Mouse (Mus musculus): ENCODE data around the gene Rd3l.
"Not testable (repeated sequence)": the region's sequence is repeated elsewhere in the genome, so short reads cannot be mapped to it uniquely, and the experiment has no call there.

The Rd3l gene

DNA sequence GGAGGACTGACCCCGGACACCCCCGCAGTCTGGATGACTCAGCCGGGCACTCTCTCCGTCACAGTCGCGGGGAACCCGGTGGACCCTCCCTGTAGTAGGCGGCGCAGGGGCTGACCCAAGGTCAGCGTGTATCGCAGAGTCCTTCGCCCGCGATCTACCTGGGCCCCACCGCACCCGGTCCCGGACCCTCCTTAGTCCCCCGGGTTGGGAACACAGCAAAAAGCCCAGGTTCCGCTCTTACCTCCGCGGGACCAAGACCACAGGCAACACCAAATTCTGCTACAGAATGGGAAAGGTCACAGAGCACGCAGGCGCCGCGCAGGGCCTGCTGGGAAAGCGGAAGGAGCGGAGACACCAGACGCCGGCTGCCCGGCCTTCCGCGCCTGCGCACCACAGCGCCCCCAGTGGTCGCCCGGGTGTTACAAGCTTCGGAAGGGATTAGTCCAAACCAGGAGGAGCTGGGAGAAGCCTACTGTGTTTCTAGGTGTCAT, 14.4 kb downstream of the Rd3l start, which contains the start of gene Atp5mpl:
Gene Atp5mpl (minus strand): TSS at position 295 of the 491 bp plus-strand sequence.
- in situ Hi-C loops (cut with MboI, MseI) = loop anchor here in 1 of 2 experiments (5.0 kb wide), 1 partner anchor 154 kb away; the partner anchor contains the start of genes Xrcc3 and Zfyve21

DNA sequence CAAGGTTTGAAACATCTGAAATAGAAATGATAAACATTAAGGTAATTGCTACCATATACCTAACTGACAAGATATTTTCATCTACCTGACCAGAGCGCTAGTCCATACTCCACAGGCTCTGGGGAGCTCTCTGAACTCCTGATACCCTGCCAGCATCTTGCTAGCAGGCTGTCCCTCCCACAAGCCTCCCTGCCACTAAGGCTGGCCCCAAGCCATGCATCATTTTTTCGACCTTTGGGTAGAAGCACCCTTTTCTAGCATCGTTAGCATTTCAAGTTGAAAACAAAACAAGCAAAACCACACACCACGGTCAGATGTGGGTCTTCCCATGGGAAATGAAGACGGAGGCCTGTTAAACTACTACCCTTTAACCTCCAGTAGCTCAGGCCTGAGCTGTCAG, 17.8 kb downstream of the Rd3l start:
- in situ Hi-C loops (cut with MboI, MseI) = no loop called here

DNA sequence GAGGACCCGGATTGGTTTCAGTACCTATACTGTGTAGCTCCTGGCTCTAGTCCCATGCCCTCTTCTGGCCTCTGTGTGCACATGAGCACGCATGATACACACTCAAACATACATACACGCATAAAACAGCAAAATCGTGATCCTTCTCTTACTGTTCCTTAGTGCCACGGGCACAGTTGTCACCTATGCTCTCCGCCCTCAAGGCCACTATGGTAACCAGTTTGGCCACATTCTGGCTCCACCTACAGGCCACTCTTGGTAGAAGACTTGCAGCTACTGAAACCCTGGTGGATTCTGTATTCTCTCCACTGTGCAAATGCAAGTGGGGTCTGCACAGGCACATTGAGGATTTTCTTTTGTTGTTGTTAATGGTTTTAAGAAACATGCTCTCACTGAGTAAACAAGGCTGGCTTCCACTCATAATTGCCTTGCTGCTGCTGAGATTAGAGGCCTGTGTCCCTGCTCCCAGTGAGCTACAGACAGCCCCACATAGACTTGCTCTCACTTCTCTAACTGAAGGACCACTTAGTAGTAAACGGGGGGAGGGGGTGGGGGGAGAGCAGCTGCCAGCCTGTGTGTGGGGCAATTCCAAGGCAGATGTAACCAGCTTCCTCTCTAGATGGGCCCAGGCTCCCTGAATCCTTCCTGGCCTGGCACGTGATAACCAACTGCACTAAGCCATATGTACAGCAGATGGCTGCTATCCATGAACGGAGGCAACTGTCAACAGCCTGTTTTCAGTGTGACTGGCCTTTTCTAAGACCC, 22.8 kb downstream of the Rd3l start:
- in situ Hi-C loops (cut with MboI, MseI) = no loop called here

DNA sequence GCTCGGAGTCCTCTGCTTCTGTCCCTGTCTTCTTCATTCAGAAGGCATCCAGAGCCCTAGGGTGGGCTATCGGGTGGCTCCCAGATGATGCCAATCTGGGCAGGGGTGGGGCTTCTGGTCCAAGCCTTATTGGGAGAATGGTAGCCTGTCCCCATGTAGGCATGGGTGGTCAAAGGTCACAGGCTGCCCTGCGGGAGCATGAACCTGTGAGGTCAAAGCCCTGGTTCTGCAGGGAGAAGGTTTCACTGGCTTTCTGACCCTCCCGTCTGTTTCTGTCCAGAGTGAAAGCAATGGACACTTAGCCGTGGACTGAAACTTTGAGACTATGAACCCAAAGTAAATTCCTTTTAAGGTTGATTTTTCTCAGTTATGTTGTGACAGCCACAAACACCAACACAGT, 24.9 kb downstream of the Rd3l start:
- in situ Hi-C loops (cut with MboI, MseI) = no loop called here

DNA sequence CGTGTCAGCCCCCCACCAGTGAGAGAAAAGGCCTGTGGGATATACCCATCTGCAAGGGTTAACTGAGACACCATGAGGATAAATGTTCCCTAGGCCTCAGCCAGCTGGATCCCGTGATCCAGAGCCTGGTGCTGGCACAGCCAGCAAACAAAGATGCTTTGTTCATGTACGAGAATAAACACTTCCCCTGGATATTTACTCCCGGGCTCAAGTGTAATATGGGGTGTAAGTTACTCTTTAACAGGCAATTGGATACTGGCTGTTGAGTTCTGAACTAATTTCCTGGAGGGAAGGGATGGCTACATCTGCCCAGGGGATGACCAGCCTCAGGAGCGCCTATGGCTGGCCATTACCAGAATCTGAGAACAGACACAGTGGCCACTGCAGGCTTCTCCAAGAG, 29.4 kb downstream of the Rd3l start:
- in situ Hi-C loops (cut with MboI, MseI) = loop anchor here in 1 of 2 experiments (5.0 kb wide), 1 partner anchor 74 kb away; no protein-coding TSS in a partner anchor

DNA sequence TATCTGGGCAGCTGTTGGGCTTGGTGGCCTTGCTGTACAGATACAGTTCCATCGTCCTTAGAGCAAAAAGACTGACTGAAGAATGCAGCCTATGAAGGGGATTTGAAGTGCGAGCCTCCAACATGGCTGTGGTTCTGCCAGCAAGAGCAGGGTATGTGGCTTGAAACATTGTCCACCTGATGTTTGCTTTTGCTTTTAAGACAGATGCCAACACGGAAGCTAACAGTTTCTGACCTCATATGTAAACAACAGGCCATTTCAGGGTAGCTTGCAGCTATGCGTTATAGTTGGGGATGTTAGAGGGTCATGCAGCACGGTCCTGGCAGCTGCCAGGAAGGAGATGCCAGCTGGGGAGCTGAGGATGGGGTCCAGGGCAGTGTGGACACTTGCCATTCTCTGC, 30.6 kb downstream of the Rd3l start:
- in situ Hi-C loops (cut with MboI, MseI) = loop anchor here in 1 of 2 experiments (5.0 kb wide), 1 partner anchor 73 kb away; no protein-coding TSS in a partner anchor

DNA sequence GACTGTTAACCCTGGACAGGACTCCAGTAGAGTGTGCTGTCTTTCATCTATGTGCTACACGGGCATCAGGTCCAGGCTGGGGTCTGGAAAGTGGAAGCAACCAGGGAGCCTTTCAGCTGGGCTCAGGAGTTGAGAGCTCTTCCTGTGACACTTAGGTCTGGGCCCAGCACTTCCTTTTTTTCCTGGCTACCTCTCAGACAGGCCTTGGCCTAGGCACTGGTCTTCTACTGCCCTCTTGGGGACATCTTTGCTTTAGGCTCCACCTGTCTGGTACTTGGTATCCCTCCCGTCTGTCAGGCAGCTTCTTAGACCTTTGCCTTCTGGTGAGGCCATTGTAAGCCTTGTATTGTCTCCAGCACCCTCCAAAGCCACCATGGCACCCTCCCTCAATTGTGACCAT, 34.4 kb downstream of the Rd3l start:
- in situ Hi-C loops (cut with MboI, MseI) = no loop called here

DNA sequence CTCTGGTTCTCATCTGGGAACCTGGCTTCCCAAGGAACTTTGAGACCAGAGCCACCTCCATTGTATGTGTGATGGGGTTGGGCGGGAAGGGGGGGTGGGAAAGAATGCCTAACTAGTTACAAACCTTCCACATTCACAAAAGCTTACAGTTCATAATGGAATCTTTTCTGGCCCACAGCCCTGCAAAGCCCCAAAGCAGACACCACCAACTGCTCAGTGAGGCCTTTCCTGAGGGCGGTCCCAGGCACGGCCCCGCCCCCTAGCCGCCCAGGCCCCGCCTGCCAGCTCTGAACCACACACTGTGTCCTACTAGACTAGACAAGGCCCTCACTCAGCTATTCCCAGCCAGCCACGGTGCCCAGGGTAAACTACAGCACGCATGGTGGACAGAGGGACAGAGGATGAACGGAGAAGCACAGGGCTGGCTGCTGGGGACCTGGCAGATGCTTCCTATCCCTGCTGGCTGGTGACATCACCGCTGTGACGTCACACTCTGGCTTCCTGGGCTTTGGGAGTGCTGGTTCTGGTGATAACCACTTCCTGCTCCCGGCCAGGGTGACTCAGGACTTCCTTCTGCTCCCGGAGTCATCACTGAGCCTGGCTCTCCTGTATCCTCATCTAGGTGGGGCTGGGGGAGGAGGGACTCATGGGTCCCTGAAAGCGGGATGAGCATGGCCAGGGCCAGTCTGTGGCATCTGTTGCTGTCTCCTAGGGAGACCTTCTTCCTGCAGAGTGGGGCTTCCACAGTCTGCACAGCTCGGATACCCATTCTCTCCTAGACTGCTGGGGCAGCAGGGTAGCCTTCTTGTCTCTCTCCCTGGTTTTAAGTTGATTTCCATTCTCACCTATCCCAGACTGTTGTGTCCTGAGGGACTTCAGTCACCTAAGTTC, 35.1 kb downstream of the Rd3l start:
- in situ Hi-C loops (cut with MboI, MseI) = not testable (repeated sequence)

DNA sequence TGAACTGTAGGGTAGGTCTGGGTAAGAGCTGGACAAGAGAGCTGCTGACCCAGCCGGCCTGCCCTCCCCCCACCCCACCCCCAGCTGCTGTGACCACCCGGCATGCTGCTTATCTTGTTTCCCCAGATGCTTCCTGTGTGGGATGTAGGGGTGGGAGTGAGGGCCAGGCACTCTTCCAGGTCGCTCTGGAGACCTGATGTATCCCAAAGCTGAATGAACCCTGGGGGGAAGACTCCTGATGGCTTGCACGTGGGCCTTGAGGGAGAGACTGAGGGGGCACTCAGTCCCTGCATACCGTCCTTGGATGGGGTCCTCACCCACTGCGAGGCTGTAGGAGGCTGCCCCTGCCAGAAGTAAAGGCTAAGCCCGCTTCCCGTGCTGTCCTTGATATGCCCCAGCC, 36.0 kb downstream of the Rd3l start:
- in situ Hi-C loops (cut with MboI, MseI) = no loop called here

DNA sequence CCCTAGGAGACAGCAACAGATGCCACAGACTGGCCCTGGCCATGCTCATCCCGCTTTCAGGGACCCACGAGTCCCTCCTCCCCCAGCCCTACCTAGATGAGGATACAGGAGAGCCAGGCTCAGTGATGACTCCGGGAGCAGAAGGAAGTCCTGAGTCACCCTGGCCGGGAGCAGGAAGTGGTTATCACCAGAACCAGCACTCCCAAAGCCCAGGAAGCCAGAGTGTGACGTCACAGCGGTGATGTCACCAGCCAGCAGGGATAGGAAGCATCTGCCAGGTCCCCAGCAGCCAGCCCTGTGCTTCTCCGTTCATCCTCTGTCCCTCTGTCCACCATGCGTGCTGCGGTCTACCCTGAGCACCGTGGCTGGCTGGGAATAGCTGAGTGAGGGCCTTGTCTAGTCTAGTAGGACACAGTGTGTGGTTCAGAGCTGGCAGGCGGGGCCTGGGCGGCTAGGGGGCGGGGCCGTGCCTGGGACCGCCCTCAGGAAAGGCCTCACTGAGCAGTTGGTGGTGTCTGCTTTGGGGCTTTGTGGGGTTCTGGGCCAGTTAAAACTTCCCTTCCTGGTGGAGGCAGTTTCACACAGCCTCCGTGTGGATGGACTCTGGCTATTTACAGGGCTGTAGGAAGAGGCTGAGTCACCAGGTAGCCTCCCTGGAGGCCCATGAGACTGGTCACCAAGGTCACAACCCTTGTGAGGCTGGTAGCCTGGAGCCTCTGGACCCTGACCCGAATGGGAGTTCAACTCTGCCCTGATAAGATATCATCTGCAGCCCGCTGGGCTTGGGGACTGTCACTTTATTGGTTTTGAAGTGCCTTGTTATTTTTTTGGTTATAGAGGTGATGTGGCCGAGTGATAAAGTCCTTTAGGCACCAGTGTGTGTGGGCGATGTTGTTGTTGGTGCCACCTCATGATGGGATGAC, 36.8 kb downstream of the Rd3l start:
- in situ Hi-C loops (cut with MboI, MseI) = not testable (repeated sequence)

DNA sequence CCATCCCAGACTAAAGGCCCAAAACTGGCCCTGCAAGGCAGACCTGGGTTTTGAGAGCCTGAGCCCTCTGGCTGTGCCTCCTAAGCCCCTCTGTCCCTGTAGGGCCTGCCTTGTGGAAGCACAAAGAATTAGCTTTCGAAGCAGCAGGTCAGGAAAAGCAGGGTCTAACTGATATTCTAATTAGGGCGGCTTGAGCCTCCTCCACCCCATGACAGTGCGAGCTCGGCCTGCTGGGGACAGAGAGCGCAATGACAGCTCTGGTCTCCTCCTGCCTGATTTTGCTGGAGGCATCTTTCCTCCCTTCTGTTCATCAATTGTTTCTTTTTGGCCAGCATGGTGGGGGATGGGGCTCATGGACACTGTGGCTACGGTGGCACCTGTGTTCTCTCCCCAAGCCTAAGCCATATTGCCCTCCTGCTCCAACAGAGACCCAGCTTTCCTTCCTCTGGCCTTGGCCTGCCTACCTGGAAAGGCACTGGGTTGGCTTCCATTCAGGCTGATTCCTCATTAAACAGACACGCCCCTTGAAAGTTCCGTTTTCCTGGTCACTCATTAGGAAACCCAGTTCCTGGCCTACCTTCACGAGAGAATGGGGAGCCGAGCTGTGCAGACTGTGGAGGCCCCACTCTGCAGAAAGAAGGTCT, 37.6 kb downstream of the Rd3l start:
- in situ Hi-C loops (cut with MboI, MseI) = no loop called here

DNA sequence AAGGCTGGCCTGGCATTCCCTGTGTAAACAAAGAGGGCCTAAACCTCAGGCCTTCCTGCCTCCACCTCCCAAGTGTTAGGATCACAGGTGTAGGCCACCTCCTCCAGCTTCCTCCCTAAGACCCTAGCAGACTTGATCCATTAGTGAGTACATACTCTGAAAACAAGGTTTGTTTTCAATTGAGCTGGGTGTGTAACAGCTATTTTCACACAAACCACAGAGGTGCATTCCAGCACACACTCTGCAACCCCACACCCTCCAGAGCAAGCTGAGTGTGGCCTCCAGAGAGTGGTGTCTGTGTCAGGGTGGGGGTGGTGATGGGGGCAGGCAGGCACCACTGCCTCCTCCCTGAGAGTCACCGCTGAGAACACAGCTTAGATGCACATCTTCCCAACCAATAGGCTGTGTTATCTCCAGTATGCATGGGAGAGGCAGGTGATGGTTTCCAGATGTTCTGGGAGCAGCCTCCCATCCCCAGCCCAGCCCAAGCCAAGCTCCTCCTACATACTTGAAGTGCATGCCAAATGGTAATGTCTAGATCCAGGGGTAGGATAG, 42.4 kb downstream of the Rd3l start:
- in situ Hi-C loops (cut with MboI, MseI) = no loop called here

DNA sequence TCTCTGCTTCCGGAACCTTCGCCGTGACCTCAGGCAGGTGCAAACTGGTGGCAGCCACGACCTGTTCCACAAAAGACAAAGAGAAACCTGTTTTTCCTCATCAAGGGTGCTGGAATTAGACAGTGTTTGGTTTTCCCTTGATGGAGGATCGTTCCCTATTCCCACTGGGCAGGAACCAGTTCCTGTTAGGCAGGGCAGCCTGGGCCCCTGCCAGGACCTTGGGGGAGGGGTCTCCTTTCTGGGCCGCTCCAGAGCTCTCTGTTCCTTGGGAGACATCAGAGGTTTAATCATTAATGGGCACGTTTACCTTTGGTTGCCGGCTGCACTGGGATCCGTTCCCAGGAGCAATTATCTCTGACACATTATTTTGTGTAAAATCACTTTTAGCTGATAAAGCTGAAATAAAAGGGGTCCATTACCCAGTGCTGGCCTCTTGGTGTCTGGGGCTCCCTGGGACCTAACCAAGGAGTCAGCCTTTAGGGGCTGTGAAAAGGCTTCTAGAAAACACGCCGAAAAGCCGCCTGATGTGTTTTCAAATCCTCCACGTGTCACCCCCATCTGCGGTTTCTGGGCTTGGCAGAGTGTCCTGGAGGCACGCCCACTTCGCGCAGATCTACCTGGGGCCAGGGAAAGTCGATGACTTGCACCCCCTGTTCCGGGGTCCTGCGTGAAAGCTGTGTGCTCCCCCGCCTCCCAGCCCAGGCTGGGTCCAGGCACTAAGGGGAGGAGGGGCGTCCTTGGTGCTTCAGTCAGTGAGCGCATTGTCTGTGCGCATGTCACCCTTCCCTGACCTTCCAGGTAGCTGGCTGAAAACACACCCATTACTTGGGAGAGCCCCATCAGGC, 44.2 kb downstream of the Rd3l start:
- in situ Hi-C loops (cut with MboI, MseI) = no loop called here

DNA sequence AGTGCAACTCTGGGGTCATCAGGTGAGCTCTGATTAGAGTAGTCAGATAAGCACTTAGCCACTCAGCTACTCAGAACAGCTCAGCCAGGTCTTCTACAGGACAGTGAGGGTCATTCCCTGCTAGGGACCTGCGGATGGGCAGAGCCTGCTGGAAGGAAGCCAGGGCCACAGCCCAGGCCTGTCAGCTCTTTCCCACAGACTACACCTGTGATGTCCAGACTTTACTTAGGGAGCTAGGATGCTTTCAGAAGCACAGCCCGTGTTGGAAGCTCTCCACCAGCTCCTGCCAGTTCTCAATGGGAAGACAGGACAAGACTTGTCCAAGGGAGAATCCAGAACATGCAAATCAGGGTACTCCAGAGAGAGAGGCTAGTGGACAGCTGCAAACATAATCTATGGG, 47.1 kb downstream of the Rd3l start:
- in situ Hi-C loops (cut with MboI, MseI) = no loop called here

DNA sequence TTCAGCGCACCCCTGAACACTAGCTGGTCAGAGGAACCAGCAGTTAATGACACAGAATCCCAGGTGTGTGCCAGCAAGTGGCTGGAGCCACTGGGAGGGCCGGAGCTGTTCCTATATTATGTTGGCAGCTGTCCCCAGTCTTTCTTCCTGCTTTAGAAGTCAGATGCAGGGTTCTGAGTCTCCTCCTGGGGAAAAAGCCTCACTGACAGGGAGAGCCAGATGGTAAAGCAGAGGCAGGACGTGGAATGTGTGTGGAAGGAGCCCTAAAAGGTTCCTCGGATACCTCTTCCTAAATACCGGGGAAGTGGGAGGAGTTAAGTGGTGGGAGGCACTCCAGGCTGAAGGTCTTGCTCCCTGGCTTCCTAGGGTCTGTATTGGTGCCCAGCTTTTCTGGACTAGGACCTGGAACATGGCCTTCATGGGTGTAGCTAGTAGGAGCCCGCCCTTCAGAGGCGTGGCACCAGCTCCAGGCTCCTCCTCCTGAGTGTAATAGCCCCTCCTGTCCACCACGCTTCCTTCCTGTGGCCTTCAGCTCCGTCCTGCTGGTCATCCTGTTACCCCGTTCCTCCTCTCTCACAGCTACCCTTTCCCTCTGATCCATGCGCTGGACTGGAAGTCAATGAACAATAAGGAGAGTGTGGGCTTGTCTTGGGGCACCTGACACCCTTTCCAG, 47.9 kb downstream of the Rd3l start:
- in situ Hi-C loops (cut with MboI, MseI) = no loop called here

DNA sequence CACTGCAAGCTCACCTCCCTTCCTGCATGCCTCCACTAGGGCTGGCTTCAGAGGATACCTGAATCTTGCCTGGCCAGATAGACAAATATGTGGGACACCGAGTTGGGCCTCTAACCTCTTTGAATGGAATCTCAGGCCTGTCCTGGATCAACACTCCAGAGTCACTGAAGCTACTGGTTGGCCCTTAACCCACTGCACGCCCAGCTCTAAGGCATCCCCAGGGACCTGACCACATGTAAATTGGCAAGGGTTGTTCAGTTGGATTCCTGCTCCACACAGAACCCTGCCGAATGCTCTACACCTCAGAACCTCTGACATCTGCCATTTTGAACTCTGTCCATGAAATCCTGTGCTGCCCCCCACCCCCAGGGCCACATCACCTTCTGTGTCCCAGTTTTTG, 48.6 kb downstream of the Rd3l start:
- in situ Hi-C loops (cut with MboI, MseI) = no loop called here

DNA sequence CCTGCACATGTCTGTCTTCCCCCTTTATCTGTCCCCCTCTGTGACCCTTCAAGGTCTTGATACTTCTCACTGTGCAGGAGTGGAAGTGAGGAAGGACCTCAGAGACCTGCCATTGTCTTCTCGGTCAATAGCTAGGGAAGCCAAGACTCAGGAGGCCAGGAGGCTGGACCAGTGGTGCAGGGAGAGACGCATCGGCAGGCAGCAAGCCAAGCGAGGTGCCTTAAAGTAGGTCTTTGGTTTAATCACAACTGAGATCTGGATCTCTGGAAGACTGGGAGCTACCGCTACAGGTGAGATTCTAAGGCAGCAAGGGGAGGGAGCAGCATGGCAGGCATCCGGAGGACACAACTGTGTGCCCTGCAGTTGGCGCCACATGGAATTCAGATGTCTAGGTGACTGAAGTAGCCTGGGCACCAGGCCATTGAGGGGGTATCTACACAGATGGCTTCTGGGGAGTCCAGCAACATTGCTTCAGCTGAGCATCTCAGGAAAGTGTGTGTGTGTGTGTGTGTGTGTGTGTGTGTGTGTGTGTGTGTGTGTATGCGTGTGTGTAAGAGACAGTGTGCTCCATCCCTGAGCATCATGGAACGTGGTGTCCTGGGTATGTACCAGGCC, 49.6 kb downstream of the Rd3l start:
- in situ Hi-C loops (cut with MboI, MseI) = no loop called here

Measured in T-helper 17 cell (primary cell).